Mouse (Mus musculus): ENCODE results near the gene Hes1.

- TF ChIP-seq CTCF (IDR thresholded peaks at IDR 0.05; ENCODE audit: control insufficient read depth, insufficient read depth, insufficient replicate concordance, low read depth, low read length): no peak
- TF ChIP-seq POLR2A (IDR thresholded peaks at IDR 0.05; ENCODE audit: control insufficient read depth, low read depth, low read length): no peak; the same call in 1 of the 2 replicates
Observed at GRCm38 (mm10) chr16:30063121-30063881, 883 bp upstream of the Hes1 start.

Measured in testis, adult 2 months (tissue).